Mouse (Mus musculus) forebrain, embryonic 16.5 days (tissue): ENCODE data around the gene Zfhx3. TPM values are rescaled to one million over a fixed set of nuclear protein-coding genes. Genes with fewer than 3 reads are reported as not detected.

Experiments
- ATAC-seq: fragments of 200-750 bp; cut with Nextera tagmentation; 2 replicates; pipeline ENCODE4 v1.8.0; 2017; ENCODE audit warnings: mild to moderate bottlenecking, moderate library complexity
- H3K27ac ChIP-seq: fragments of 300-500 bp; sonication (generic); 2 replicates; pipeline ENCODE4 v1.5.1; 2014; ENCODE audit warnings: low read length, control low read depth
- H3K27me3 ChIP-seq: fragments of 300-500 bp; sonication (generic); replicated peaks from 2 replicates; pipeline ENCODE4 v1.6.1; 2014; ENCODE audit warnings: low read length; ENCODE audit not compliant: control insufficient read depth, insufficient read depth
- H3K36me3 ChIP-seq: fragments of 300-500 bp; sonication (generic); 2 replicates; pipeline ENCODE4 v1.6.1; 2014; ENCODE audit not compliant: control insufficient read depth, insufficient read depth
- H3K4me1 ChIP-seq: fragments of 300-500 bp; sonication (generic); replicated peaks from 2 replicates; pipeline ENCODE4 v1.6.1; 2014; ENCODE audit warnings: low read length; ENCODE audit not compliant: control insufficient read depth, insufficient read depth
- H3K4me2 ChIP-seq: fragments of 300-500 bp; sonication (generic); 2 replicates; pipeline ENCODE4 v1.6.1; 2014; ENCODE audit warnings: mild to moderate bottlenecking, low read length, control low read depth
- H3K4me3 ChIP-seq: fragments of 300-500 bp; sonication (generic); replicated peaks from 2 replicates; pipeline ENCODE4 v1.5.1; 2014; ENCODE audit warnings: mild to moderate bottlenecking, low read length, control low read depth
- H3K9ac ChIP-seq: fragments of 300-500 bp; sonication (generic); replicated peaks from 2 replicates; pipeline ENCODE4 v1.6.1; 2014; ENCODE audit warnings: low read depth, low read length, control low read depth
- H3K9me3 ChIP-seq: fragments of 300-500 bp; sonication (generic); 2 replicates; pipeline ENCODE4 v1.6.1; 2016; ENCODE audit warnings: low read length; ENCODE audit not compliant: control insufficient read depth
- WGBS: fragments of 180-500 bp; shearing (Covaris S2); extraction: QIAGEN DNeasy Blood & Tissue Kit; methylation state at CpG from one replicate; pipeline ENCODE4 v1.1.7; 2014; 5-methylcytosine and 5-hydroxymethylcytosine counted together
- polyA plus RNA-seq: library from polyadenylated mRNA; unstranded; fragments of >200 nt; fragmentation: Nextera tagmentation; extraction: Ambion mirVana; gene quantifications from 2 replicates; pipeline ENCODE4 v1.2.1, GENCODE M21; 2015

Zfhx3 gene
- polyA plus RNA-seq, 1 experiment from 2014 or later: 14.6 TPM

DNA sequence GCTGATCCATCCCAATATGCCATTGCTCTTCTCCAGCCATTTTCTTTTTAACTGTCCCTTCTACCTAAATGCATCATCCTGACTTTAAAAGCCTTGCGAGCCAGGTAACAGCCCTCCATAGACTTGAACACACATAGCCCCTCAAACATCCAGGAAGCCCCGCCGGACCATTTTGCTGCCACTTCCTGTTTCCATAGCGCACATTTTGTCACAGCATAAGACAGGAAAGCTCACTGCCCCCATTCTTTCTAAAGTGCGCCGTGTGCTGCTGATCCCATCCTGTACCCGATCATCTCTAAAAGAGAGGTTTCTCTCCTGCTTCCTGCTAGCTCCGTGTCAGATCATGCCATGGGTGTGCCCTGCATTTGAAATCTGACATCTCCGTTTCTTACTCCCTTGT is 459.7 kb downstream of the Zfhx3 start:
- no peak overlapping the region for H3K4me2 ChIP-seq
- no peaks in the 10 kb centered on the region for H3K9me3 ChIP-seq
- H3K27ac ChIP-seq: no peak overlapping the region
- H3K27me3 ChIP-seq: no peaks in the 10 kb centered on the region
- no peak overlapping the region for H3K9ac ChIP-seq
- 89% methylated on average over 9 of the region's 9 CpGs for WGBS
- no peak overlapping the region for H3K4me3 ChIP-seq
- H3K36me3 ChIP-seq: no peaks in the 10 kb centered on the region
- H3K4me1 ChIP-seq: peaks cover 11% of the 10 kb centered on the region
- no peak for ATAC-seq

DNA sequence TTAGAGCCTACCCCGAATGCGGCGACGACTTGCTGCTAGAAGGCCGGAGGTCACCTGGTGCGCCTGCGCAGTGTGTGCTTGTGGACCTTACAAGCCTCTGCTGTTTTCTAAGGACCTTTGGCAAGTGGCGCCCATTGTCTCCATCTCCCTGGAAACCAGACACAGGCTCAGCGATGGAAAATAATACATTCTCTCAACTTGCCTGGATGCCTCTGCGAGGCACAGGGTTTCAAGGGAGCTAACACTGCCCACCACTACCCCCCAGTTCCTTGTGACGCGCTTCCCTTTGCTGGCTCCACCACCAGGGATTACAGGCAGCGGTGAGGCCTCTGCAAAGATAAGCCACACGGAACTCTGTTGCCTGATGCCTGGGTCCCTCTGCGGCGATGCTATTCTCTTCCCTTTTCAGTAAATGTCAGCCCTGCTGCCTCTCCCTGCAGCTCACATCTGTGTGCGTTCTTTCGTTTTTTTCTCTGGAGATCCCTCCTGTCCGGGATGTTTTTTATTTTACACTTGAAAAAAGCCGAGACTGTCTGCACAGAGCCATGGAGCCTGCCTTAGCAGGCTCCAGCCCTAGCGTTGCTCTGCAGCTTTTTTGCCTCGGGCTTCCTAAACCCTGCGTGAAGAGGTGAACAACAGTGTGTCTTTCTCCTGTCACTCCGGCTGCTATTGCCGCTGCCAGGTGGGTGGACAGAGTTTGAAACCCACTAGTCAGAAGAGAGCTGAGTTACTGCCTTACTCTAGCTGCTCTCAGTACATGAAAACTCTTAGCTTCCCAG is 464.5 kb downstream of the Zfhx3 start:
- peaks cover 12% of the 10 kb centered on the region for H3K4me1 ChIP-seq
- H3K27me3 ChIP-seq: no peaks in the 10 kb centered on the region
- peak; percentile 72; the same call in 1 of the 2 replicates for ATAC-seq
- no peak overlapping the region; the same call in 1 of the 2 replicates for H3K27ac ChIP-seq
- H3K4me2 ChIP-seq: peak overlapping the region; percentile 39
- no peaks in the 10 kb centered on the region for H3K36me3 ChIP-seq
- WGBS: 6% methylated on average over 25 of the region's 25 CpGs
- H3K4me3 ChIP-seq: peak overlapping the region; percentile 10; the same call in 1 of the 2 replicates
- H3K9ac ChIP-seq: peak overlapping the region; percentile 30
- H3K9me3 ChIP-seq: no peaks in the 10 kb centered on the region

DNA sequence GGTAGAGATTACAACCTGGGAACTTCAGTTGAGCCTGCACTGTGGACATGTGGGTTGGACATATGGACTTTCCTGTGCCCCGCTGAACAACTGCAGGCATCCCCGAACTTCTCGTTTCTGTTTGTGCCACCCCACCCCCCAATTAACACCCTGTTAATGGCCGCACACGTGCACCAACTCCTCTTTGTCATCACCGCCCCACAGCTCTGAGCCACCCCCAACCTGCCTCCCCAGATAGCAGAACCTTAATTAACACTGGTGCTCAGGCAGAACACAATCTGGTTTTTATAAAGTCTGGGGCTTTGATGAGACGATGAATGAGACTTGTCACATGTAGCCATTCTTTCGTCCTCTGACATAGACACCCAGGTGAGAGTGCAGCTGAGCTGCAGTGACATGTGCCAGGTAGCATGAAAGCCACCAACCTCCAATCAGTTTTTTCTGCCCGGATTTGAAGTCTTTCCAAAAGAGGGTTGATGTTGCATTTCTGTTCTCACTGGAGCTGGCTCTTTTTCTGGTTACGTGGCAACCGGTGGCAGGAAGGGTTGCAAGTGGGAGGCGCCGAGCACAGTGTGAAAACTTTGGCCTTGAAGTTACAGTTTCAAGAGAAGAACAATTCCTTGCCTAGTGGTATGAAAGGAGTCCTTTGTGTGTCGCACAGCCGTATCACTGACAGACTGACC is 476.9 kb downstream of the Zfhx3 start:
- no peaks in the 10 kb centered on the region for H3K36me3 ChIP-seq
- peak overlapping the region; percentile 13; the same call in 1 of the 2 replicates for H3K4me2 ChIP-seq

DNA sequence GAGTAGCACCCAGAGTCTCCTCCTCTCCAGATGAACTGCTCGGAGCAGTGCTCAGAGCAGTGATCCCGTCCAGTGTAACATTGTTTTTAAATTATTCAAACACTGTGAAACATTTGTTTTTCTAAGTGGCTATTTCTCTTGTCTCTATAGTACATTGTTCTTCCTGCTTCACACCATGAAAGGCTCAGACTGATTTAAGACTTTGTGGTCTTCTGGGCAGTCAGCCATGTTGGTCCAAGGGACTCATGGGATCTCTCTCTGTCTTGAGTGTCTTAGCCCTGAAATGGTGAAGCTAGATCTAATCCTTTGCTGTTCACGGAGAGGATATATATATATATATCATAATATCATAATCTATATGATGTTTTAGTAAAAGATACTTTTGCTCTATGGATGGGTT is 480.1 kb downstream of the Zfhx3 start:
- Histone ChIP-seq H3K27ac (no peak overlapping the region), H3K9ac (no peak overlapping the region), H3K9me3 (no peaks in the 10 kb centered on the region), H3K4me2 (no peak overlapping the region), H3K36me3 (no peaks in the 10 kb centered on the region), H3K27me3 (0 out of 2 replicates have a peak, but pooled peaks cover 4% of the 10 kb centered on the region), H3K4me3 (no peak overlapping the region), H3K4me1 (peaks cover 11% of the 10 kb centered on the region)
- no peak for ATAC-seq
- 69% methylated on average over 3 of the region's 3 CpGs for WGBS

More for the DNA sequence above, 476.9 kb downstream of the Zfhx3 start:
- no peak overlapping the region for H3K27ac ChIP-seq
- H3K9me3 ChIP-seq: no peaks in the 10 kb centered on the region
- H3K27me3 ChIP-seq: 0 out of 2 replicates have a peak, but pooled peaks cover 2% of the 10 kb centered on the region
- H3K4me3 ChIP-seq: no peak overlapping the region
- peak; percentile 50 for ATAC-seq
- H3K9ac ChIP-seq: no peak overlapping the region
- peaks cover 11% of the 10 kb centered on the region for H3K4me1 ChIP-seq
- 8% methylated on average over 15 of the region's 15 CpGs for WGBS

DNA sequence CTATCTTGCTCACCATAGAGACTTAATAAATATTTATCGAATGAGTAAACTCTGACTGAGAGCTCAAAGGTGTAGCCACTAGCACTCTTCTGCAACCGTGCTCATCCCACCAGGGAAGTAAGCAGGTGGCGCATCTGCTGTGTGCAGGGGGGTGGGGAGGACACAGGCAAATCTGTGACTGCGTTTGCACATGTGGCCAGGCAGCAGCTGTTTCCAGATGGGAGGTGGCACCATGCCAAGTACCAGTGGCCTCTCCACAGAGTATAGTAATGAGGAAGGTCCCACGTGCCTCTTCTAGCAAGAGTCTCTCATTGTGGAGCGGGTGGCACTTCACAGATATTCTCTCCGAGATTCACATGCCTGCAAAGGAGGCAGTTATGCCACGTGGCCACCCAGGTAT is 481.9 kb downstream of the Zfhx3 start:
- Histone ChIP-seq H3K4me3 (no peak overlapping the region), H3K9me3 (no peaks in the 10 kb centered on the region), H3K36me3 (no peaks in the 10 kb centered on the region), H3K4me1 (peaks cover 7% of the 10 kb centered on the region), H3K27me3 (0 out of 2 replicates have a peak, but pooled peaks cover 3% of the 10 kb centered on the region), H3K4me2 (no peak overlapping the region), H3K27ac (no peak overlapping the region), H3K9ac (no peak overlapping the region)
- WGBS: 62% methylated on average over 8 of the region's 8 CpGs
- ATAC-seq: no peak

DNA sequence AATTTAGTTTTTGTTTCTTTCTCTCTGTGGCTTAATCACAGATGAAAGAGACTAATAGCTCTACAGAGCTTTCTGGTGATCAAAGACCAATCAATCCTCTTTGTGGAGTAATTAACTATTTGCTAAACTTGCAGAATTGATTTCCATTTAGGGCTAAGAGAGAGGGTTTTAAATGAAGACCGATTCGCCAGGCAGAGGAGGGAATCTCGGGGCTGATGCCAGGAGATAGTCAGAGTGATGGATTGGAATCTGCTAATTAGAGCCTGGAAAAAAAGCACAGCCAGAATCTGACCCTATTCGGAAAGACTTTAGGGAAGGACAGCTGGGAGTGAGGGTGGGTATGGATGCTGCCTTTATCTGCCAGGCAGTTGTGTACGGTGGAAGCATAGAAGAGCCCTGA is 490.9 kb downstream of the Zfhx3 start:
- H3K27ac ChIP-seq: no peak overlapping the region
- H3K9me3 ChIP-seq: no peaks in the 10 kb centered on the region
- peaks cover 23% of the 10 kb centered on the region for H3K27me3 ChIP-seq
- peaks cover 3% of the 10 kb centered on the region; the same call in 1 of the 2 replicates for H3K4me1 ChIP-seq
- WGBS: 3% methylated on average over 5 of the region's 5 CpGs
- H3K4me3 ChIP-seq: no peak overlapping the region
- H3K4me2 ChIP-seq: no peak overlapping the region
- no peak overlapping the region for H3K9ac ChIP-seq
- no peaks in the 10 kb centered on the region for H3K36me3 ChIP-seq
- no peak for ATAC-seq

DNA sequence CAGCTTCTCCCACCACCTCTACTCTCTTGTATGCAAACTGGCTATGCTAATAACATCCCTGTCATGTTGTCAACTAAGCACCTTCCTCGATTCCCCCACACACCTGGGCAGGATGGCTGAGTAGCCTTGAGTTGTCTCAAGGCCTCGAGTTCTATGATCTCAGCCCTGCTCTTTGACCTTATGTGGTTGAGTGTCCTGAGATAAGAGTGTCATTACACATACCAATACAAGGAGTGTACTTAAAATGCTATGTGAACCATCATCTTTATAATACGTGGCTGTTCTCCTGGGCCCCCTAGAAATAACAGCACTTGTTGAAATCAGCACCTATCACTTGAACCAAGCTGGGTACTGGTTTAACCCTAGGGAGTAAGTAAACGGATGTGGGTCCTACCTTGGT is 492.1 kb downstream of the Zfhx3 start:
- ATAC-seq: no peak
- Histone ChIP-seq H3K4me1 (peaks cover 3% of the 10 kb centered on the region; the same call in 1 of the 2 replicates), H3K36me3 (no peaks in the 10 kb centered on the region), H3K27me3 (peaks cover 23% of the 10 kb centered on the region), H3K27ac (no peak overlapping the region), H3K9ac (no peak overlapping the region), H3K4me3 (no peak overlapping the region), H3K9me3 (no peaks in the 10 kb centered on the region), H3K4me2 (no peak overlapping the region)
- WGBS: 90% methylated on average over 4 of the region's 4 CpGs

DNA sequence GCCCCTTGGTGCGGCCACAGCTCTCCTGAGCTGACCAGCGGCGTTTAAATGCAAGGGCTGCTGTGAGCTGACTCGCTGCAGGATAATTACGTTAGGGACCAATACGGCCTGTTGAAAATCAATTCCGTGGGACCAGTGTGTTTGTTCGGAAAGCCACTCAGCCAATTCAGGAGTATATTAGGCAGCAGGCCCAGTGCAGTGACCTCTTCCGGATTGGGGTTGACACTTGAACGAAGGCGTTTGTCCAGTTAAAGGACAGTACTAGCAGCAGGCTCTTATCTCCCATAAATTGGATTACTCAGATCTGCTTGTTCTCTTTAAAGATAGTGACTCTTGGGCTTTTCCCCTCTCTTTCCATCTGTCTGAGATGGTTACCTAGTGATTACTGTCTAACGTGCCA is 493.9 kb downstream of the Zfhx3 start:
- no peak for ATAC-seq
- no peaks in the 10 kb centered on the region for H3K36me3 ChIP-seq
- H3K4me1 ChIP-seq: peaks cover 3% of the 10 kb centered on the region; the same call in 1 of the 2 replicates
- WGBS: 58% methylated on average over 12 of the region's 12 CpGs
- H3K4me2 ChIP-seq: no peak overlapping the region
- no peak overlapping the region for H3K9ac ChIP-seq
- no peak overlapping the region for H3K27ac ChIP-seq
- H3K4me3 ChIP-seq: no peak overlapping the region
- H3K27me3 ChIP-seq: peaks cover 21% of the 10 kb centered on the region
- H3K9me3 ChIP-seq: no peaks in the 10 kb centered on the region

DNA sequence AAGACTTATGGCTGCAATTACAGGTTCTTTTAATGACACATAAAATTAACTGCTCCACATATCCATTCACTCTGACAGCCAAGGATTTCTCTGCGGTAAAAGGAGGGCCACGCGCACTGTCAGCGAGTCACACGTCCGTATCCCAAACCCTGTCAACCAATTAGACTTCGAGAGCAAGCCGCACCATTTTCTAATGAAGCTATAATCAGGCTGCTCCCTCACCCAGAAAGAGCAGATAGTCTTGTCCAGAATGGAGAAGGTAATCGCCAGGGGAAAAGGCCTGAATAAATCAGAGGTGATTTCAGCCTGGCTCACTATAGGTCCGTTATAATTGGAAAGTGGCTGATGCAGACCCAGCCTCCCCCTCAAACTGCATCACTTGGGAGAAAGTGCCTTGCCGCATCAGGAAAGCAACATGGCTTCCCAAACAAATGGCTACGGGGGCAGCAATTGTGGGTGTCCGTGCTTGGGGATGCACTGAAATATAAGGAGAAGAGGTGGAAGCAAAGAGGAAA is 494.9 kb downstream of the Zfhx3 start:
- Histone ChIP-seq H3K27ac (no peak overlapping the region), H3K9me3 (no peaks in the 10 kb centered on the region), H3K27me3 (peaks cover 19% of the 10 kb centered on the region), H3K4me3 (no peak overlapping the region), H3K4me1 (peaks cover 3% of the 10 kb centered on the region; the same call in 1 of the 2 replicates), H3K36me3 (no peaks in the 10 kb centered on the region), H3K4me2 (no peak overlapping the region), H3K9ac (no peak overlapping the region)
- ATAC-seq: no peak
- 61% methylated on average over 13 of the region's 13 CpGs for WGBS
